Mouse (Mus musculus) heart, adult 2 months (tissue): Measurements from ENCODE around the gene Arhgap11a. TPM values are rescaled to one million over a fixed set of nuclear protein-coding genes. Genes with fewer than 3 reads are reported as not detected.
A peak's percentile ranks its signal among the peaks of the same experiment; 100 is the strongest.

Source experiments
- DNase-seq, 2 experiments: peaks; one replicate each; pipeline ENCODE4 v3.0.0; 2021
- H3K27ac ChIP-seq: fragments of 200-600 bp; 2 replicates; pipeline ENCODE4 v1.8.1; 2022
- H3K27me3 ChIP-seq: fragments of 200-500 bp; 2 replicates; pipeline ENCODE4 v1.6.1; 2012; ENCODE audit warnings: mild to moderate bottlenecking, low read length, inconsistent platforms, mixed read lengths; ENCODE audit not compliant: control insufficient read depth, insufficient read depth
- H3K36me3 ChIP-seq: fragments of 200-500 bp; 2 replicates; pipeline ENCODE4 v1.6.1; 2012; ENCODE audit warnings: low read length, inconsistent platforms; ENCODE audit not compliant: control insufficient read depth, insufficient read depth
- H3K4me1 ChIP-seq: fragments of 200-500 bp; 2 replicates; pipeline ENCODE4 v1.6.1; 2011; ENCODE audit warnings: low read length; ENCODE audit not compliant: control insufficient read depth, insufficient read depth
- H3K4me3 ChIP-seq: fragments of 200-600 bp; 2 replicates; pipeline ENCODE4 v1.8.1; 2022
- H3K79me2 ChIP-seq: fragments of 200-500 bp; replicated peaks from 2 replicates; pipeline ENCODE4 v1.6.1; 2012; ENCODE audit warnings: mild to moderate bottlenecking, inconsistent platforms, low read length, moderate library complexity, mixed read lengths; ENCODE audit not compliant: control insufficient read depth, insufficient read depth
- H3K9ac ChIP-seq: fragments of 200-500 bp; 2 replicates; pipeline ENCODE4 v1.6.1; 2012; ENCODE audit warnings: low read depth, mild to moderate bottlenecking, control low read depth, inconsistent platforms, low read length, mixed read lengths
- CTCF ChIP-seq: fragments of 200-600 bp; IDR thresholded peaks from 2 replicates; pipeline ENCODE4 v1.8.1; 2022; ENCODE audit warnings: antibody characterized with exemption, mild to moderate bottlenecking, moderate library complexity
- EP300 ChIP-seq: fragments of 200-500 bp; IDR thresholded peaks from 2 replicates; pipeline ENCODE4 v1.6.1; 2011; ENCODE audit warnings: low read depth, low read length, control low read depth; ENCODE audit not compliant: insufficient read depth
- POLR2A ChIP-seq: fragments of 200-500 bp; IDR thresholded peaks from 2 replicates; pipeline ENCODE4 v1.6.1; 2011; ENCODE audit warnings: mild to moderate bottlenecking, low read depth, low read length, control low read depth; ENCODE audit not compliant: insufficient read depth
- WGBS: fragments of 180-500 bp; shearing (Covaris S2); methylation state at CpG from one replicate; pipeline ENCODE4 v1.1.7; 2018; 5-methylcytosine and 5-hydroxymethylcytosine counted together
- intact Hi-C: fragments of 180-260 bp; cut with DNase I; formaldehyde crosslinking; loops from one replicate; pipeline ENCODE4 v1.15.1; 2025
- polyA plus RNA-seq: library from polyadenylated mRNA; depleted of rRNA; stranded (reverse); fragments of >200 nt; gene quantifications from 2 replicates; pipeline ENCODE4 v1.2.3, GENCODE M21; 2012
- total RNA-seq, 2 experiments: library from RNA; stranded (reverse); gene quantifications; 2 replicates each; pipeline ENCODE4 v1.2.3; 2021

Arhgap11a gene
- total and polyA plus RNA-seq, 3 experiments: 0.31 to 1.5 (median 1.2) TPM

GRCm38 (mm10) chr2:113823909-113824308 is 24.6 kb downstream of the Arhgap11a start:
- H3K4me1 ChIP-seq: no peaks in the 10 kb centered on the region
- no peak overlapping the region for H3K27ac ChIP-seq
- H3K79me2 ChIP-seq: no peaks in the 10 kb centered on the region
- no peak overlapping the region for H3K9ac ChIP-seq
- H3K36me3 ChIP-seq: no peaks in the 10 kb centered on the region
- TF ChIP-seq EP300 (no peak), CTCF (peak; percentile 87), POLR2A (no peak)
- intact Hi-C loops: loop anchor here (2.0 kb wide), 1 partner anchor 329 kb away; no protein-coding TSS in a partner anchor
- peak in 1 of 2 experiments; percentile 18 for DNase-seq
- H3K27me3 ChIP-seq: no peaks in the 10 kb centered on the region
- no peak overlapping the region for H3K4me3 ChIP-seq
- 0% methylated on average over 2 of the region's 2 CpGs for WGBS

- no peaks in the 10 kb centered on the region for H3K4me1 ChIP-seq
- H3K36me3 ChIP-seq: no peaks in the 10 kb centered on the region
- TF ChIP-seq POLR2A: no peak
- TF ChIP-seq EP300: no peak
- no peak for TF ChIP-seq CTCF
- DNase-seq: no peak
- no peaks in the 10 kb centered on the region for H3K79me2 ChIP-seq
- H3K27ac ChIP-seq: no peak overlapping the region
- intact Hi-C loops: no loop called here
- no peaks in the 10 kb centered on the region for H3K27me3 ChIP-seq
- H3K9ac ChIP-seq: no peak overlapping the region
- 95% methylated on average over 8 of the region's 8 CpGs for WGBS
- no peak overlapping the region for H3K4me3 ChIP-seq
Measured at GRCm38 (mm10) chr2:113822367-113822766, 26.1 kb downstream of the Arhgap11a start.

- Histone ChIP-seq H3K27ac (no peak overlapping the region), H3K27me3 (no peaks in the 10 kb centered on the region), H3K36me3 (no peaks in the 10 kb centered on the region), H3K9ac (no peak overlapping the region), H3K79me2 (no peaks in the 10 kb centered on the region), H3K4me3 (no peak overlapping the region), H3K4me1 (no peaks in the 10 kb centered on the region)
- 65% methylated on average over 12 of the region's 12 CpGs for WGBS
- TF ChIP-seq EP300: no peak
- TF ChIP-seq CTCF: no peak
- TF ChIP-seq POLR2A: no peak
- intact Hi-C loops: no loop called here
- no peak for DNase-seq
Measured at GRCm38 (mm10) chr2:113821176-113821734, 27.2 kb downstream of the Arhgap11a start.

- Histone ChIP-seq H3K79me2 (no peaks in the 10 kb centered on the region), H3K27ac (no peak overlapping the region), H3K9ac (no peak overlapping the region), H3K4me1 (no peaks in the 10 kb centered on the region), H3K27me3 (no peaks in the 10 kb centered on the region), H3K4me3 (no peak overlapping the region), H3K36me3 (no peaks in the 10 kb centered on the region)
- TF ChIP-seq EP300 (no peak), POLR2A (no peak), CTCF (no peak)
- 82% methylated on average over 15 of the region's 15 CpGs for WGBS
- intact Hi-C loops: no loop called here
- DNase-seq: peak in 1 of 2 experiments; percentile 34
Measured at GRCm38 (mm10) chr2:113820117-113820516, 28.3 kb downstream of the Arhgap11a start.

- no peak for TF ChIP-seq EP300
- no peak for TF ChIP-seq POLR2A
- no peak for TF ChIP-seq CTCF
- 77% methylated on average over 14 of the region's 14 CpGs for WGBS
Measured at GRCm38 (mm10) chr2:113817681-113818606, 30.5 kb downstream of the Arhgap11a start.

GRCm38 (mm10) chr2:113807640-113808039 is 40.8 kb downstream of the Arhgap11a start:
- DNase-seq: peak; percentile 34 to 71
- intact Hi-C loops: loop anchor here (5.0 to 10.0 kb wide), 4 partner anchors 270 to 503 kb away; no protein-coding TSS in a partner anchor
- H3K27ac ChIP-seq: no peak overlapping the region
- no peaks in the 10 kb centered on the region for H3K79me2 ChIP-seq
- WGBS: 25% methylated on average over 9 of the region's 9 CpGs
- peak; percentile 80 for TF ChIP-seq CTCF
- TF ChIP-seq POLR2A: no peak
- TF ChIP-seq EP300: 0 out of 2 replicates have a peak, but pooled peaks have one; percentile 9
- no peaks in the 10 kb centered on the region for H3K27me3 ChIP-seq
- H3K36me3 ChIP-seq: no peaks in the 10 kb centered on the region
- H3K4me1 ChIP-seq: no peaks in the 10 kb centered on the region
- H3K9ac ChIP-seq: no peak overlapping the region
- H3K4me3 ChIP-seq: no peak overlapping the region

More at GRCm38 (mm10) chr2:113817681-113818606, 30.5 kb downstream of the Arhgap11a start:
- Histone ChIP-seq H3K79me2 (no peaks in the 10 kb centered on the region), H3K9ac (no peak overlapping the region), H3K27me3 (no peaks in the 10 kb centered on the region), H3K4me3 (no peak overlapping the region), H3K36me3 (no peaks in the 10 kb centered on the region), H3K4me1 (no peaks in the 10 kb centered on the region), H3K27ac (no peak overlapping the region)
- no peak for DNase-seq
- intact Hi-C loops: no loop called here
